8 mouse cellular contexts compared by ENCODE assay signal in the genomic region with DNA sequence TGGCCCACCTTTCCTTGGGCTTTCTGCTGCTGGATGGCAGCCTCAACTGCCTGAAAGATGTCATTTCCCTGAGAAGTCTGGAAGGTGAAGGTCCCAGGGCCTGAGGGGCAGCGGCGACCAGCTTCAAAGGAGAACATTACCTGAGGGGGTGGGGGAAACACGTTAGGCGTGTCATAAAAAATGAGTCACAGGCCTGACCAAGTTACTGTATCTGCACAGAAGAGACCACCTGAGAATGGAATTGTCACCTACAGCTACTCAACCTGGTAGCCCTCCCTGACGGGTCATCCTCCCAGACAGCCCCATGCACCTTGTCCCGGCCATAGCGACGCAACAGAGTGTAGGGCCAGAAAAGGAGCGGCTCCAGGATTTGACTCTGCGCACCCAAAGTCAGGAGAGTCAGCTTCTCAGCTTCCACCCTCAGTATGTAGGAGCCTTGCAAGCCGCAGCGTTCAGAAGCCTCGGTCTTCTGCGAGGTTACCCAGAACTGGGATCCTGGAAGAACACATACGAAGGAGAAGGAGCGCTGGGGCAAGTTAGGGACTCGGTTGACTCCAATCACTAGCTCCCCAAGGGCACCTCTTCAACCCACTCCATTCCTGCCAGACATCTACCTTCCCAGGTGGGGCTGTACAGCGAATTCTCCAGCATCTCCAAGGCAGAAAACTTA. TPM values are rescaled to one million over a fixed set of nuclear protein-coding genes. Genes with fewer than 3 reads are reported as not detected.
DNase-seq lines count a peak whose midpoint lies in the region; ATAC-seq lines count a peak whose summit lies in the region.

No protein-coding gene starts in this region.

- H3K4me2 ChIP-seq in lung, embryonic 16.5 days (ENCODE audit: low read depth, low read length) = peak overlapping the region; percentile 91
- peak overlapping the region; percentile 84 for H3K4me2 ChIP-seq in limb, embryonic 12.5 days
- peak overlapping the region; percentile 90 for H3K4me2 ChIP-seq in stomach, embryonic 14.5 days (replicated peaks; ENCODE audit: low read depth, low read length)

- H3K36me3 ChIP-seq in lung, embryonic 16.5 days (ENCODE audit: control insufficient read depth, insufficient read depth, low read length) = no peaks in the 10 kb centered on the region
- peaks cover 3% of the 10 kb centered on the region; the same call in 1 of the 2 replicates for H3K36me3 ChIP-seq in forebrain, embryonic 10.5 days (replicated peaks)
- H3K36me3 ChIP-seq in limb, embryonic 12.5 days = peaks cover 8% of the 10 kb centered on the region; the same call in 1 of the 2 replicates
- no peaks in the 10 kb centered on the region for H3K36me3 ChIP-seq in stomach, embryonic 14.5 days (ENCODE audit: control insufficient read depth, insufficient read depth, low read length)

- H3K4me3 ChIP-seq in lung, embryonic 16.5 days (ENCODE audit: low read length) = peak overlapping the region; percentile 75
- H3K4me3 ChIP-seq in forebrain, embryonic 10.5 days = peak overlapping the region; percentile 68
- H3K4me3 ChIP-seq in limb, embryonic 12.5 days (replicated peaks) = peak overlapping the region; percentile 48
- peak overlapping the region; percentile 67 for H3K4me3 ChIP-seq in stomach, embryonic 14.5 days (ENCODE audit: low read depth, low read length)

- H3K27ac ChIP-seq in lung, embryonic 16.5 days (ENCODE audit: low read length) = no peak overlapping the region
- H3K27ac ChIP-seq in forebrain, embryonic 10.5 days = no peak overlapping the region
- no peak overlapping the region for H3K27ac ChIP-seq in limb, embryonic 12.5 days
- H3K27ac ChIP-seq in stomach, embryonic 14.5 days (ENCODE audit: low read length) = no peak overlapping the region

- no peak for DNase-seq in lung, adult 18-20 months
- no peak for DNase-seq in forebrain, embryonic 10.5 days (ENCODE audit: extremely low spot score, low spot score)
- no peak for DNase-seq in MN1 (ENCODE audit: low spot score)
- DNase-seq in layer of hippocampus, postnatal 14 days (ENCODE audit: low spot score in 2 of 2) = no peak
- DNase-seq in gastrocnemius, postnatal 4 days (ENCODE audit: low spot score in 2 of 2) = no peak

- no peaks in the 10 kb centered on the region for H3K9me3 ChIP-seq in lung, embryonic 16.5 days (ENCODE audit: control insufficient read depth, low read length)
- no peaks in the 10 kb centered on the region for H3K9me3 ChIP-seq in forebrain, embryonic 10.5 days
- H3K9me3 ChIP-seq in limb, embryonic 12.5 days = no peaks in the 10 kb centered on the region
- H3K9me3 ChIP-seq in stomach, embryonic 14.5 days (ENCODE audit: control insufficient read depth, low read depth, low read length) = no peaks in the 10 kb centered on the region

- no peaks in the 10 kb centered on the region for H3K27me3 ChIP-seq in lung, embryonic 16.5 days (ENCODE audit: control insufficient read depth, insufficient read depth, low read depth, low read length)
- peaks cover 98% of the 10 kb centered on the region for H3K27me3 ChIP-seq in forebrain, embryonic 10.5 days (ENCODE audit: poor library complexity, severe bottlenecking)
- peaks cover 42% of the 10 kb centered on the region for H3K27me3 ChIP-seq in limb, embryonic 12.5 days
- no peaks in the 10 kb centered on the region for H3K27me3 ChIP-seq in stomach, embryonic 14.5 days (ENCODE audit: control insufficient read depth, insufficient read depth, low read length)

- H3K4me1 ChIP-seq in lung, embryonic 16.5 days (replicated peaks; ENCODE audit: control insufficient read depth, insufficient read depth, low read length) = peaks cover 32% of the 10 kb centered on the region
- H3K4me1 ChIP-seq in forebrain, embryonic 10.5 days = peaks cover 73% of the 10 kb centered on the region
- peaks cover 42% of the 10 kb centered on the region for H3K4me1 ChIP-seq in limb, embryonic 12.5 days (replicated peaks)
- H3K4me1 ChIP-seq in stomach, embryonic 14.5 days (ENCODE audit: control insufficient read depth, insufficient read depth, low read length) = peaks cover 10% of the 10 kb centered on the region; the same call in 1 of the 2 replicates

- 43% methylated on average over 18 of the region's 18 CpGs for WGBS in lung, embryonic 16.5 days
- 12% methylated on average over 18 of the region's 18 CpGs for WGBS in forebrain, embryonic 10.5 days
- 16% methylated on average over 18 of the region's 18 CpGs for WGBS in limb, embryonic 12.5 days
- 36% methylated on average over 18 of the region's 18 CpGs for WGBS in stomach, embryonic 14.5 days

- ATAC-seq in lung, embryonic 16.5 days (ENCODE audit: low read depth) = no peak
- ATAC-seq in limb, embryonic 12.5 days (ENCODE audit: insufficient number of reproducible peaks, insufficient read depth, low FRiP score, low TSS enrichment, low read depth) = no peak
- no peak for ATAC-seq in stomach, embryonic 14.5 days (ENCODE audit: insufficient number of reproducible peaks, insufficient read depth, low FRiP score, low read depth)

- H3K9ac ChIP-seq in lung, embryonic 16.5 days (ENCODE audit: low read length) = peak overlapping the region; percentile 76
- 0 out of 2 replicates have a peak overlapping the region, but pooled peaks have one; percentile 27 for H3K9ac ChIP-seq in limb, embryonic 12.5 days (replicated peaks)
- peak overlapping the region; percentile 53; the same call in 1 of the 2 replicates for H3K9ac ChIP-seq in stomach, embryonic 14.5 days (replicated peaks; ENCODE audit: low read depth, low read length)

RNA-seq across cellular contexts. Expression of gene Dok1, which starts 1.2 kb away (rescaled TPM):
- polyA plus RNA-seq in lung, embryonic 16.5 days (2015; fragmentation: Nextera tagmentation; extraction: Ambion mirVana) = 16.7 and 17.6 TPM in 2 replicates
- polyA plus RNA-seq in forebrain, embryonic 10.5 days (2016; fragmentation: Nextera tagmentation; extraction: Ambion mirVana) = 10.4 and 10.9 TPM in 2 replicates
- polyA plus RNA-seq in limb, embryonic 12.5 days (2016; fragmentation: Nextera tagmentation; extraction: Ambion mirVana) = 9.9 and 10.0 TPM in 2 replicates
- 8.5 and 9.7 TPM in 2 replicates for polyA plus RNA-seq in stomach, embryonic 14.5 days (2014; fragmentation: Nextera tagmentation; extraction: Ambion mirVana)
- total RNA-seq in layer of hippocampus, postnatal 14 days (2021) = 1 to 10 TPM; 3.1 to 3.3 TPM
- total RNA-seq in gastrocnemius, postnatal 4 days (2021) = 10 to 100 TPM in 1 of 2 experiments, 1 to 10 TPM in 1; 9.1 to 10.4 TPM

RNA-seq across cellular contexts. Expression of gene Loxl3, which starts 1.9 kb away (rescaled TPM):
- 25.5 and 26.0 TPM in 2 replicates for polyA plus RNA-seq in lung, embryonic 16.5 days (2015; fragmentation: Nextera tagmentation; extraction: Ambion mirVana)
- polyA plus RNA-seq in forebrain, embryonic 10.5 days (2016; fragmentation: Nextera tagmentation; extraction: Ambion mirVana) = 7.2 and 9.4 TPM in 2 replicates
- polyA plus RNA-seq in limb, embryonic 12.5 days (2016; fragmentation: Nextera tagmentation; extraction: Ambion mirVana) = 15.7 and 19.4 TPM in 2 replicates
- polyA plus RNA-seq in stomach, embryonic 14.5 days (2014; fragmentation: Nextera tagmentation; extraction: Ambion mirVana) = 15.6 and 16.2 TPM in 2 replicates
- total RNA-seq in layer of hippocampus, postnatal 14 days (2021) = 1 to 10 TPM; 2.3 to 3.8 TPM
- total RNA-seq in gastrocnemius, postnatal 4 days (2021) = 10 to 100 TPM; 15.4 to 17.3 TPM

RNA-seq across cellular contexts. Expression of gene Aup1, which starts 22.3 kb away (rescaled TPM):
- 195 and 211 TPM in 2 replicates for polyA plus RNA-seq in lung, embryonic 16.5 days (2015; fragmentation: Nextera tagmentation; extraction: Ambion mirVana)
- polyA plus RNA-seq in forebrain, embryonic 10.5 days (2016; fragmentation: Nextera tagmentation; extraction: Ambion mirVana) = 164 and 169 TPM in 2 replicates
- polyA plus RNA-seq in limb, embryonic 12.5 days (2016; fragmentation: Nextera tagmentation; extraction: Ambion mirVana) = 158 and 159 TPM in 2 replicates
- 135 and 154 TPM in 2 replicates for polyA plus RNA-seq in stomach, embryonic 14.5 days (2014; fragmentation: Nextera tagmentation; extraction: Ambion mirVana)
- 100 to 1,000 TPM; 108 to 116 TPM for total RNA-seq in layer of hippocampus, postnatal 14 days (2021)
- 10 to 100 TPM; 75.5 to 86.3 TPM for total RNA-seq in gastrocnemius, postnatal 4 days (2021)

RNA-seq across cellular contexts. Expression of gene Htra2, which starts 23.0 kb away (rescaled TPM):
- polyA plus RNA-seq in lung, embryonic 16.5 days (2015; fragmentation: Nextera tagmentation; extraction: Ambion mirVana) = 61.8 and 64.9 TPM in 2 replicates
- 78.1 and 92.0 TPM in 2 replicates for polyA plus RNA-seq in forebrain, embryonic 10.5 days (2016; fragmentation: Nextera tagmentation; extraction: Ambion mirVana)
- polyA plus RNA-seq in limb, embryonic 12.5 days (2016; fragmentation: Nextera tagmentation; extraction: Ambion mirVana) = 68.7 and 75.5 TPM in 2 replicates
- 40.3 and 41.0 TPM in 2 replicates for polyA plus RNA-seq in stomach, embryonic 14.5 days (2014; fragmentation: Nextera tagmentation; extraction: Ambion mirVana)
- 10 to 100 TPM; 55.7 to 60.1 TPM for total RNA-seq in layer of hippocampus, postnatal 14 days (2021)
- 10 to 100 TPM; 30.1 to 33.5 TPM for total RNA-seq in gastrocnemius, postnatal 4 days (2021)

RNA-seq across cellular contexts. Expression of gene Dqx1, which starts 25.6 kb away (rescaled TPM):
- polyA plus RNA-seq in lung, embryonic 16.5 days (2015; fragmentation: Nextera tagmentation; extraction: Ambion mirVana) = 1.9 and 2.0 TPM in 2 replicates
- polyA plus RNA-seq in forebrain, embryonic 10.5 days (2016; fragmentation: Nextera tagmentation; extraction: Ambion mirVana) = 1.7 TPM in 2 replicates
- polyA plus RNA-seq in limb, embryonic 12.5 days (2016; fragmentation: Nextera tagmentation; extraction: Ambion mirVana) = 0.68 and 1.1 TPM in 2 replicates
- polyA plus RNA-seq in stomach, embryonic 14.5 days (2014; fragmentation: Nextera tagmentation; extraction: Ambion mirVana) = 4.2 and 4.5 TPM in 2 replicates
- total RNA-seq in layer of hippocampus, postnatal 14 days (2021) = under 1 TPM; 0.48 to 0.74 TPM
- total RNA-seq in gastrocnemius, postnatal 4 days (2021) = 1 to 10 TPM in 1 of 2 experiments, under 1 TPM in 1; 0.70 to 1.1 TPM
